19 mouse cellular contexts compared by ENCODE assay signal in genomic region chr5:127306726-127307125, GRCm38 (mm10).
"Had no signal": no experiment of that assay in that cellular context is flagged by ENCODE, and none has a peak within 500 bp of the region (broad histone marks: within the 10 kb centered on the region; RNA-seq: fewer than 3 reads in every experiment).

No protein-coding gene starts in this region.

- H3K27ac ChIP-seq: kidney, embryonic 15.5 days; left cerebral cortex, adult 2 months; liver, embryonic 13.5 days; macrophage; midbrain, embryonic 12.5 days; midbrain, embryonic 15.5 days; neural tube, embryonic 13.5 days; stomach, embryonic 15.5 days had no signal

- ATAC-seq: midbrain, embryonic 15.5 days had no signal

- DNase-seq: kidney, adult 8-10 months; kidney, postnatal 10 days; kidney, postnatal 36 days; layer of hippocampus, postnatal 36 days; liver, embryonic 13.5 days; lung, adult 2 months; lung, postnatal 14 days; retina, postnatal 1 day; right cerebral cortex, postnatal 25 days; spleen, adult 18-20 months; thymus, postnatal 36 days had no signal

- H3K36me3 ChIP-seq: kidney, embryonic 15.5 days; liver, embryonic 13.5 days; midbrain, embryonic 12.5 days; midbrain, embryonic 15.5 days; neural tube, embryonic 13.5 days; stomach, embryonic 15.5 days had no signal

- H3K4me1 ChIP-seq: liver, embryonic 13.5 days; midbrain, embryonic 15.5 days; stomach, embryonic 15.5 days had no signal

- H3K4me2 ChIP-seq: kidney, embryonic 15.5 days; liver, embryonic 13.5 days; midbrain, embryonic 12.5 days; midbrain, embryonic 15.5 days; neural tube, embryonic 13.5 days; stomach, embryonic 15.5 days had no signal

- H3K9me3 ChIP-seq: kidney, embryonic 15.5 days; liver, embryonic 13.5 days; midbrain, embryonic 12.5 days; midbrain, embryonic 15.5 days; neural tube, embryonic 13.5 days; stomach, embryonic 15.5 days had no signal

- H3K27me3 ChIP-seq: kidney, embryonic 15.5 days; liver, embryonic 13.5 days; midbrain, embryonic 12.5 days; midbrain, embryonic 15.5 days; neural tube, embryonic 13.5 days; stomach, embryonic 15.5 days had no signal

- H3K4me3 ChIP-seq: kidney, embryonic 15.5 days; left cerebral cortex, adult 2 months; liver, embryonic 13.5 days; midbrain, embryonic 12.5 days; midbrain, embryonic 15.5 days; myocyte; neural tube, embryonic 13.5 days; stomach, embryonic 15.5 days had no signal

- H3K9ac ChIP-seq: kidney, embryonic 15.5 days; liver, embryonic 13.5 days; midbrain, embryonic 12.5 days; midbrain, embryonic 15.5 days; neural tube, embryonic 13.5 days; stomach, embryonic 15.5 days had no signal
